Mouse (Mus musculus): Measurements from ENCODE around the gene 1110032A03Rik. TPM values are rescaled to one million over a fixed set of nuclear protein-coding genes. Genes with fewer than 3 reads are reported as not detected.

Gene 1110032A03Rik
- 24.5 and 25.9 TPM in 2 replicates for polyA plus RNA-seq (2015; fragmentation: Nextera tagmentation; extraction: Ambion mirVana)

DNA sequence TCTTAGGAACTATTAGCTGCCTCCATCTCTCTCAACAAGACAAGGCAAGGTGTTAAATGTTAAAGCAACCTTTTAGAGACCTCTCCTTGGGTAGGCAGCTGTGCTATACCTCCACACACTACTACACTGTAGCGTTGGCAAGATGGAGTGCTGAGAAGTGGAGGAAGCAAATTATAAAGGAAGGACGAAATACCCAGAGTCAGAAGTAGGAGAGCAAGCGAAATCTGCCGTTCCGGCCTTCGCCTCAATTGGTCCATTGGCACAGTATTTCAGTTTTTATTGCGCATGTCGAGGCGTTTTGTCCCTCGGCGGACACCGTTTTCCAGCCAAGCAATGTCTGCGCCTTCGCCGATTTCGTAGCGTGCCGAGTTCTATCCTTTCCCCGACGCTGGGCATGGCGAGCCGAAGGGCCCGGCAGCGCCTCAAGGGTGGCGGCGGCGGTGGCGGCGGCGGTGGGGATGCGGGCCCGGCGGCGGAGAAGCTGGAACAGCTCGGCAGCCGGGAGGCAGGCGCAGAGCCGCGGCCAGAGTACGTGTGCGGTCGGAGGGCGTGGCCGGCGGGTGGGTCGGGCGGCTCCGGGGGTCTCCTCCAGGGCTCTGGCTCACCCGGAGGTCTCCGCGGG is at the start of gene 1110032A03Rik, which contains the start of gene Alg9:
TSS of gene 1110032A03Rik (minus strand) at position 530 of the 622 bp plus-strand sequence.
TSS of gene Alg9 (plus strand) at position 29 of the 622 bp plus-strand sequence.
- peak within 1 kb of the TSS; percentile 86 for H3K4me2 ChIP-seq
- no peaks in the 10 kb centered on the region for H3K27me3 ChIP-seq (replicated peaks)
- no peaks in the 10 kb centered on the region for H3K9me3 ChIP-seq
- peak within 1 kb of the TSS; percentile 97 for H3K9ac ChIP-seq
- under 1% methylated on average over 31 of the region's 51 CpGs for WGBS
- peaks cover 42% of the 10 kb centered on the region for H3K36me3 ChIP-seq
- peaks cover 21% of the 10 kb centered on the region for H3K4me1 ChIP-seq
- peak within 1 kb of the TSS; percentile 97 for H3K4me3 ChIP-seq
- peak within 1 kb of the TSS; percentile 70 for H3K27ac ChIP-seq (replicated peaks)
- ATAC-seq (ENCODE audit: extremely low read depth, insufficient number of reproducible peaks, low FRiP score, low TSS enrichment), result peak; percentile 65; the same call in 1 of the 2 replicates

DNA sequence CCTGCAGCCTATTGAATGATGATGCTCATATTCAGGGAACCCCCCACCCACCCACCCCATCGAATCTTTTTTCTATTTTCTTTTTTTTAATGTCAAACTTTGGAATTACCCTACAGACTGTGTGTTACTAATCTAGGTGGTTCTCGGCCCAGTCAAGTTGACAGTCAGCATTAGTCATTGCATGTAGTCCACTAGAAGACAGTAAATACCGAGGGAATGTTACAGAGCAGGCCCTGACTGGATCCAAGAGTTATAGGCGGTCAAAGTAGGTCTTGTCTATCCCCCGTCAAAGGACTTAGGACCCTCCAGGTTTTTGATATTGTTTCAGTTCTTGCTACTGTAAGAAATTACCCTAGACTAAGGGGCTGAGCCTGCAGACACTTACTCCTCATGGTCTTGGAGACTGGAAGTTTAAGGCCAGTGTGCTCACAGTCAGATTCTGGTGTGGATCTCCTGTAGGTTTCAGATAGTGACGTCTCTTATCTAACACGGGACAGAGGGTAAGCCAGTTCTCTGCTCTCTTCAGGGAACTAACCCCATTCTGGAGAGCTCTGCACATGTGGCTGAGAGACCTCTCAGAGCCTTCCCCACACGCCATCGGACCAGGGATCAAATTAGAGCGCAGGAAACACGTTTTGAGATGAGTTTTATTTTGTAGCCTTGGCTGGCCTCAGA is 48.6 kb upstream of the 1110032A03Rik start:
- Histone ChIP-seq H3K27ac (replicated peaks) (no peak overlapping the region), H3K4me1 (no peaks in the 10 kb centered on the region), H3K9me3 (no peaks in the 10 kb centered on the region), H3K4me2 (no peak overlapping the region), H3K27me3 (replicated peaks) (no peaks in the 10 kb centered on the region), H3K9ac (no peak overlapping the region), H3K4me3 (no peak overlapping the region), H3K36me3 (peaks cover 64% of the 10 kb centered on the region)
- ATAC-seq (ENCODE audit: extremely low read depth, insufficient number of reproducible peaks, low FRiP score, low TSS enrichment), result no peak; the same call in 1 of the 2 replicates
- 75% methylated on average over 11 of the region's 11 CpGs for WGBS

DNA sequence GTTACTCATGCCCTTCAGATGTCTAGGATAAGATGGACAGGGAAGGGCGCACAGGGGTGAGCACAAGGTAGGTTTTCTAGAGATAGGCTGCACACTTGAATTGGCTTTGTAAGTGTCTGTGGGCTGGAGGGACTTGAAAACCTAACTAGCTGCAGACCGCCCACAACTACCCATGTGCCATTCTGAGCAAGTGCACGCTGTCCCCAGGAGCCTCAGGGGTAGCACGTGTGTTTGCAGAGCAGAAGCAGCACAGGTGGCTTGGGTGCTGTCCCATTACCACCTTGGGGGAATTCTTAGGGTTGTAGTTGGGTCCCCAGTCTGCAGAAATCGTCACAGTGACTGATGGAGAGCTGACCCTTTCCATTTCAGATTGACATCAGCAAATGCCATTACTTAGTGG is 46.9 kb upstream of the 1110032A03Rik start:
- no peaks in the 10 kb centered on the region for H3K9me3 ChIP-seq
- H3K9ac ChIP-seq, result no peak overlapping the region
- no peak overlapping the region for H3K4me2 ChIP-seq
- no peak for ATAC-seq (ENCODE audit: extremely low read depth, insufficient number of reproducible peaks, low FRiP score, low TSS enrichment)
- 93% methylated on average over 5 of the region's 5 CpGs for WGBS
- no peak overlapping the region for H3K4me3 ChIP-seq
- H3K4me1 ChIP-seq, result no peaks in the 10 kb centered on the region
- peaks cover 62% of the 10 kb centered on the region for H3K36me3 ChIP-seq
- no peaks in the 10 kb centered on the region for H3K27me3 ChIP-seq (replicated peaks)
- no peak overlapping the region for H3K27ac ChIP-seq (replicated peaks)

DNA sequence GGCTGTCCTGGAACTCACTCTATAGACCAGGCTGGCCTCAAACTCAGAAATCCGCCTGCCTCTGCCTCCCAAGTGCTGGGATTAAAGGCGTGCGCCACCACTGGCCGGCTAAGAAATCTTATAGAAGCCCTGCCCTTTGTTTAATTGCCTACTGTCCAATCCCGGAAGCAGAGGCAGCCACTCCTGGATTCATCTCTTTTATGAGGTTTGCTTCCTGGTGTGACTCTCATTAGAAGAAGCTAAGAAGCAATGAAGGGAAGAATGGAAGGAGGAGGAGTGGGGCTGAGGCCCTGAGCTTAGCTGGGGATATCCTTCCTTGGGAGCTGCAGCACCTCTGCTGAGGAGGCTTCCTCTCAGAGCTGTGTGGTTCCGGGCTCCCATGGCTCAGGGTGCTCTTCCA is 46.3 kb upstream of the 1110032A03Rik start:
- Histone ChIP-seq H3K4me1 (no peaks in the 10 kb centered on the region), H3K36me3 (peaks cover 67% of the 10 kb centered on the region), H3K27ac (replicated peaks) (no peak overlapping the region), H3K9ac (no peak overlapping the region), H3K27me3 (replicated peaks) (no peaks in the 10 kb centered on the region), H3K9me3 (no peaks in the 10 kb centered on the region), H3K4me3 (no peak overlapping the region), H3K4me2 (no peak overlapping the region)
- 94% methylated on average over 6 of the region's 6 CpGs for WGBS
- ATAC-seq (ENCODE audit: extremely low read depth, insufficient number of reproducible peaks, low FRiP score, low TSS enrichment), result no peak

DNA sequence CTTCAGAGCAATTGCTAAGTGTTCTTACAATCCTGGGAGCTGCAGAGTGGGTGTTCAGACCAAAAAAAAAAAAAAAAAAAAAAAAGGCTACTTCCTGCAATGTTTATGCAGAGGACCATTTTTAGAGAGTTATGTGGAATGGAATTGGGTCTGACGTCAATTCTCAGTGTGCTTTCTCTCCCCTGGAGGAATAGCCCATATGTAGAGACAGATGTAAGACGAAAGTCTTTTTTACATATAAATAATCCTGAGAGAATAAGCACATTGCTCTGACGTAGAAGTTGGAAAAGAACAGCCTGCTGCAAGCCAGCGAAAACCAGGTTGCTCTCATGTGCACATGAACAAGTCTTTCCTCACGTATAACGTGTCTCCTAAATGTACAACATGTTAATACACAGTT is 44.4 kb upstream of the 1110032A03Rik start:
- H3K4me2 ChIP-seq, result no peak overlapping the region
- H3K27ac ChIP-seq (replicated peaks), result no peak overlapping the region
- peaks cover 71% of the 10 kb centered on the region for H3K36me3 ChIP-seq
- H3K9ac ChIP-seq, result no peak overlapping the region
- no peak for ATAC-seq (ENCODE audit: extremely low read depth, insufficient number of reproducible peaks, low FRiP score, low TSS enrichment)
- no peak overlapping the region for H3K4me3 ChIP-seq
- no peaks in the 10 kb centered on the region for H3K9me3 ChIP-seq
- no peaks in the 10 kb centered on the region for H3K4me1 ChIP-seq
- 91% methylated on average over 6 of the region's 6 CpGs for WGBS
- H3K27me3 ChIP-seq (replicated peaks), result no peaks in the 10 kb centered on the region

DNA sequence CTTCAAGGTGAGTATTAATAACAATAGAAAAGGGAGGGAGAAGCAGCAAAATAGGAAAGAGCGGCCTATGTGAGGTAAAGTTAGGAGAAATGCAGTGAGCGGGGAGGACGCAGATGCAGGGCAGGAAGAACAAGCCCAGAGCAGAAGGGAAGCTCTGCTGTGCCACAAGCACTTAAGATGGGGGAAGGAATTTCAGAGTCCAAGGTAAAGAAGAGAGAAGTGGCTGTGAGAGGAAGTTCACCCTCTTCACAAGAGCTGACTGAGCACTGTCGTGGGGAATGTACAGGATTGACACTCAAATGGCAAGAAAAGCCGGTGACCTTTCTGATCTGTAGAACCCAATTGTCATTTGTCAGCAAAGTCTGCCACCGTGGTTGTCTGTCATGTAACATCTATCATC is 42.7 kb upstream of the 1110032A03Rik start:
- Histone ChIP-seq H3K27me3 (replicated peaks) (no peaks in the 10 kb centered on the region), H3K36me3 (peaks cover 72% of the 10 kb centered on the region), H3K4me1 (no peaks in the 10 kb centered on the region), H3K4me3 (no peak overlapping the region), H3K4me2 (no peak overlapping the region), H3K27ac (replicated peaks) (no peak overlapping the region), H3K9me3 (no peaks in the 10 kb centered on the region), H3K9ac (no peak overlapping the region)
- 82% methylated on average over 6 of the region's 6 CpGs for WGBS
- ATAC-seq (ENCODE audit: extremely low read depth, insufficient number of reproducible peaks, low FRiP score, low TSS enrichment), result no peak

DNA sequence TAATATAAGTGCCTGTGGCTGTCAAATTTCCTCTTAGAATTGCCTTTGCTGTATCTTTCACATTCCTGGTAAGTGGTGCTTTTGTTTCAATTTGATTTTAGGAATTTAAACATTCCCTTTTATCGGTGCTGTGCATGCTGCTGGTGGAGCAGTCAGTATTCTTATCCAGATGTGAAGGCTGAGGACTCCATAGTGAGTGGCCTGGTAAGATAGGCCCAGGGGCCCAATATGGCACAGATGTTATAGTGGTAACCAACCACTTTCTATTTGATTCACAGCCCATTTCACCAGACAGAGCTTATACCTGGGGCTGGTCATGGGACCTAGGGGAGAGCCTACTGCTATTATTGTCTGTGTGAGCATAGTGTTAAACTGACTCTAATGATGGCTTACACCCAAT is 41.2 kb upstream of the 1110032A03Rik start:
- Histone ChIP-seq H3K4me2 (no peak overlapping the region), H3K27me3 (replicated peaks) (no peaks in the 10 kb centered on the region), H3K27ac (replicated peaks) (no peak overlapping the region), H3K9ac (no peak overlapping the region), H3K4me1 (peaks cover 2% of the 10 kb centered on the region; the same call in 1 of the 2 replicates), H3K4me3 (no peak overlapping the region), H3K36me3 (peaks cover 65% of the 10 kb centered on the region), H3K9me3 (no peaks in the 10 kb centered on the region)
- ATAC-seq (ENCODE audit: extremely low read depth, insufficient number of reproducible peaks, low FRiP score, low TSS enrichment), result no peak
- 85% methylated on average over 1 of the region's 1 CpGs for WGBS

DNA sequence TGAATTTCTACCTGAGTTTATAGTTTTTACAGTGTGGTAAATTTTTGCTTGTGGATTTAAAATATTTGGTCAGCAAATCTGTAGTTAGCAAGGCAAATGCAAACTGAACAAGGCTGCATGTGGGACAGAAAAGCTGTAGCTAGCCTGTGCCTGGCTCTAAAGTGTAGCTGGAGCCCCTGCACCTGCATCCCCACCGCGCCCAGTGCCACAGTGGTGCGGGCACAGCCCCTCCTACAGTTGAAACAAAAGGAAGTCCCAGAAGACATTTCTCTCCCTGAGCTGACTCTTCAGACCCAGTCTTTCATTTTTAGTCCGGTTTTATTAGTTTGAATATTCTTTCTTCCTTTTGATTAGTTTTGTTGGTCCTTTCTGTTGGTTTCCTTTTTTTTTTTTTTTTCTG is 40.3 kb upstream of the 1110032A03Rik start:
- Histone ChIP-seq H3K9me3 (no peaks in the 10 kb centered on the region), H3K4me1 (peaks cover 8% of the 10 kb centered on the region), H3K27me3 (replicated peaks) (no peaks in the 10 kb centered on the region), H3K4me2 (no peak overlapping the region), H3K27ac (replicated peaks) (no peak overlapping the region), H3K4me3 (no peak overlapping the region), H3K36me3 (peaks cover 69% of the 10 kb centered on the region), H3K9ac (no peak overlapping the region)
- ATAC-seq (ENCODE audit: extremely low read depth, insufficient number of reproducible peaks, low FRiP score, low TSS enrichment), result no peak
- WGBS, result 92% methylated on average over 4 of the region's 4 CpGs

DNA sequence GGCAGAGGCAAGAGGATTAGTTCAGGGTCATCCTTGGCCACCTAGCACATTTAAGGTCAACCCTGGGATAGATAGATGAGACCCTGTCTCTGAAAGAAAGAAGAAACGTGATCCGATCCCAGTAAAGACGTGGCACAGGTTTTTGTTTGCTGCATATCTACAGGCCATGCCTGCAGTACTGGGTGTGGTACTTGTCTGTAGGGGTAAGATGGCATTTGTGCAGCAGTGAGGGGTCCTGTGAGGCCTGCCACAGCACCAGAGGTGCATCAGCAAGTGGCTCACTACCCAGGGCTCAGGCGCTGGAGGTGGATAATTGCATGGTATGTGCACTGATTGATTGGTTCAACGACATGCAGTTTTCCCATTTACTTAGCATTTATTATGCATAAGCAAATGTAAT is 38.5 kb upstream of the 1110032A03Rik start:
- Histone ChIP-seq H3K4me2 (no peak overlapping the region), H3K27me3 (replicated peaks) (no peaks in the 10 kb centered on the region), H3K9ac (no peak overlapping the region), H3K4me1 (peaks cover 8% of the 10 kb centered on the region), H3K9me3 (no peaks in the 10 kb centered on the region), H3K4me3 (no peak overlapping the region), H3K27ac (replicated peaks) (no peak overlapping the region), H3K36me3 (peaks cover 75% of the 10 kb centered on the region)
- ATAC-seq (ENCODE audit: extremely low read depth, insufficient number of reproducible peaks, low FRiP score, low TSS enrichment), result no peak
- 87% methylated on average over 5 of the region's 5 CpGs for WGBS

DNA sequence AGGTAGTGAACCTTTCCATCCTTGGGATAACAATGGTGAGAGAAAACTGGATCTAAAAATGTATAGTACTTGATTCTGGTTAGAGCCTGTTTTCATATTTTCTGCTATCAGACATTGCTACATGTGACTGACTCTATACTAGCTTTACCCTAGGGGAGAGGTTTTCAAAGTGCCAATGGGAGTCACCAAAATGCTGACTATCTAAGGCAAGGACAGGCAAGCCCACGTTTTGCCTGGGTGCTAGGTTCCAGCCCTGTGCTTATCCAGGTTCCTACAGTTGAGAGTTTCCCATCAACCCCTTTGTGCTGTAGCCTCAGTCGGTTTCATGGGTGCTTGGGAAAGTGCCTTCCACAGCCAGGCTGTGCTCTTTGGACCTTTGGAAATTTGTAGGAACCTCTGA is 36.4 kb upstream of the 1110032A03Rik start:
- WGBS, result 73% methylated on average over 2 of the region's 2 CpGs
- Histone ChIP-seq H3K27me3 (replicated peaks) (no peaks in the 10 kb centered on the region), H3K4me2 (no peak overlapping the region), H3K36me3 (peaks cover 78% of the 10 kb centered on the region), H3K4me1 (peaks cover 8% of the 10 kb centered on the region), H3K4me3 (no peak overlapping the region), H3K27ac (replicated peaks) (no peak overlapping the region), H3K9ac (no peak overlapping the region), H3K9me3 (no peaks in the 10 kb centered on the region)
- no peak for ATAC-seq (ENCODE audit: extremely low read depth, insufficient number of reproducible peaks, low FRiP score, low TSS enrichment)

DNA sequence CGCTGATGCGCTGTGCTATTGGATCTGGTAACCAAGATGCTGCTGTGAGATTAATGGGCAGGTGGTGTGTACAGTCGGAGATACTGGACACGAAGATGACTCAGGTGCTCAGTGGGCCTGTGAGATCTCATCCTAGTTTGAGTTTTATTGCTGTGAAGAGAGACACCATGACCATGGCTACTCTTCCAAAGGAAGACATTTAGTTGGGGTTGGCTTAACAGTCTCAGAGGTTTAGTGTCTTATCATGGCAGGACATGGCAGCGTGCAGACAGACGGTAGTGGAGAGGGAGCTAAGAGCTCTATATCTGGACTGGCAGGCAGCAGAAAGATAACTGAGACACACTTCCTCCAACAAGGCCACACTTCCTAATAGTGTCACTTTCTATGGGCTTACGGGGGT is 35.9 kb upstream of the 1110032A03Rik start:
- H3K4me2 ChIP-seq, result no peak overlapping the region
- H3K36me3 ChIP-seq, result peaks cover 78% of the 10 kb centered on the region
- H3K4me3 ChIP-seq, result no peak overlapping the region
- H3K27ac ChIP-seq (replicated peaks), result no peak overlapping the region
- no peaks in the 10 kb centered on the region for H3K27me3 ChIP-seq (replicated peaks)
- no peak for ATAC-seq (ENCODE audit: extremely low read depth, insufficient number of reproducible peaks, low FRiP score, low TSS enrichment)
- no peak overlapping the region for H3K9ac ChIP-seq
- no peaks in the 10 kb centered on the region for H3K9me3 ChIP-seq
- H3K4me1 ChIP-seq, result peaks cover 8% of the 10 kb centered on the region
- 59% methylated on average over 7 of the region's 7 CpGs for WGBS

DNA sequence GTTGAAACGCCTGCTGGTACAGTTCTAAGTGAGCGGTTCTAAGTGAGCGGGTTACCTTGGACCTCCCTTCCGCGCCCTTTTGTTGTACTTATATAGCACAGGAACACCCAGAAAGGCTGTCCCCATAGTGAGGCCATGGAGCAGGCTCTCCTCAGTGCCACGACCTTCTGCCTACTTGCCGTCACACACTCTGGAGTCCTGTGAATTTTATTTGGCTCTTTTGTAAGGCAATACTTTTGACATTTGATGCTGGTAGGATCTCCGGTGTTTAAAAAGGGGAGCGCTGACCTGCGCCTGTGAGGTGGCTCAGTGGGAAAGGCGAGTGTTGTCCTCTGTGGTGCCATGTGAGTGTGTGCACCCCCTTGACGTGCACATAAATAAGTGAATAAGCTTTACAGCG is 33.8 kb upstream of the 1110032A03Rik start:
- no peak for ATAC-seq (ENCODE audit: extremely low read depth, insufficient number of reproducible peaks, low FRiP score, low TSS enrichment)
- 87% methylated on average over 13 of the region's 13 CpGs for WGBS
- Histone ChIP-seq H3K9ac (no peak overlapping the region), H3K4me2 (no peak overlapping the region), H3K9me3 (no peaks in the 10 kb centered on the region), H3K27me3 (replicated peaks) (no peaks in the 10 kb centered on the region), H3K4me1 (peaks cover 8% of the 10 kb centered on the region), H3K27ac (replicated peaks) (no peak overlapping the region), H3K36me3 (peaks cover 87% of the 10 kb centered on the region), H3K4me3 (no peak overlapping the region)

Measured in heart, embryonic 13.5 days (tissue).